Mouse (Mus musculus) lung, adult 18-20 months (tissue): ENCODE results near the gene Trappc12.

Experiments used
- DNase-seq, 2 experiments: peaks; one replicate each; pipeline ENCODE4 v3.0.0; 2022; ENCODE audit warnings: mixed read lengths in 2 of 2

Gene Trappc12

DNA sequence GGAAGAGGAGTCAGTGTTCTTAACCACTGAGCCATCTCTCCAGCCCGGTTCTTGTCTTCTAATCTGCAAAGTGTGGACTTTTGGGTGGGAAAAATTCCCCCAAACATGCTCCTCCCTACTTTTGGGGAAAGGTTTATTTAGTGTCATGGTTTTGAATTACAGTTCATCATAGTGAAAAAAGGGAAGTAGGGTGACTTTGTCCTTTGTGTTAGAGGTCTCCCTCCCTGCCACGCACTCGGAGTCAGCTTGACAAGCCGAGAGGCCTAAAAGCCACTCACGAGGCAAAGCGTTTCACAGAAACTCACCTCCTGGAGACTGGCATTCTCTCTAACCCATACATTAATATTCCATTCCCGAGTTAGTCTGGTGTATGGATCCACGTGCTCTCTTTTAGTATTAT lies 17.6 kb downstream of the Trappc12 start:
- no peak for DNase-seq

DNA sequence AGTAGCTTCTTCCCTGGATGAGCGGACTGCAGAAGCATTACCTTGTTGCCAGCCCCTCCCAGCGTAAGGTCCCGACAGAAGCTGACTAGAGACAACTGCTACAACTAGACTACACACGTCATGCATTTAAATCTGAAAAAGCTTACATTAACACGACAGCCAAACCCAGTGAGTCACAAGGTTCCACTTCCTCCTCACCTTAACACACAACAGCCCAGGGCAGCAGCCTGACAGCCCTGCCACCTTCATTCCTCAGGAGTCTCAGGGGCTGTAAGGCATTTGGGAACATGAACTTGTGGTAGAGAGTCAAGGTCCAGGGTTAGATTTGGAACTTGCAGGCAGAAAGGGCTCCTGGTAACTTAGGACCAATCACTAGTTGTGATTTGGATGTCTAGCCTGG lies 23.2 kb downstream of the Trappc12 start:
- no peak for DNase-seq

DNA sequence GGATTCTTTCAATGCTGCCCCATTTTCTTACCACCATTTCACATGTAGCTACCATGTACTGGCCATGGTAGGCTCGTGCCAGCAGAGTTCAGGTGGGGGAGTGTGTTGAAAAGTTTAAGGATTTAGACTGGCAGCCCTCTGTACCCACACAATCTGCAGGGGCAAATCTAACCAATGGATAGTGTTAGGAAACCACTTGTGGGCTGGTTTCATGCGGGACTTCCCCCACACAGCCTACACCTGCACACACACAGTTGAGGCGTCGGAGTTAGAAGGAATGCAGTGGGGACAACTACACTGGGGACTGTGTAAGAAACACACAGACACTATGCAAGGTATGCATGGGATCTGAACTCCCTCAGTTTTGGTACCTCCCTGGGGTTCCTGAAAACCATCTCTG lies 24.1 kb downstream of the Trappc12 start:
- no peak for DNase-seq

DNA sequence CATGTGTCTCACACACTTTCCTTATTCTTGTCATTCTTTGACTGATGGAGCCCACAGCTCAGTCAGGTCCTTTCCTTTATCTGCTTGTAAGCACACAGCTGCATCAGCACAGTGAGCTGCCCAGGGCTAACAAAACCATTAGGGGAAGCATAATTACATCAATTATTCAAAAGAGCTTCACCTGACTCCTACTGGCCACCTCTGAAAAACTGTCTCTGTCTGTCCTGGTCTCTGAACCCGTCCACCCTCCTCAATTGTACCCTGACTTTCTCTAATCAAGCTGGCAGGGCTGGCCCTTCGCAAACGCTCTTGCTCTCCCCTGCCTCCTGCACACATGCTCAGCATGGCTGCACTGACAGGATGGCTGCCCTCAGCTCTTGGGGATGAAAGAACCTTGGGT lies 25.9 kb downstream of the Trappc12 start:
- DNase-seq: no peak

DNA sequence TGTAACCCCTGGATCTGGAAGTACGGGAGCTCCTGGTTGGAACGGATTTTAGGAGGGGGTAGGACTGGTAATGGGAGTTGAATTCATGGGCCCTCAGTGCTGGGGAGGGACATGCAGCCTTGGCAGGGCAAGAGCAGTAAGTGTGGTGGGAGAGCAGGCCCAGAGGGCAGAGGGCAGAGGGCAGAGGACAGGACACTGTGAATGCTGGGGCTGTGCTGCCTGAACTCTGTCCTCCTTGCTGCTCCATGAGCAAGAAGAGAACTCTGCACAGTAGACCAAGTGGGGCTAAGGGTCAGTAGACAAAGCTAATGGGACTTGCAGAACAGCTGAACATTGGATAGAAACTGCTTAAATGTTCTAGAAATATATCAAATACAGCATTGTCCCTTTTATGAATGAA lies 32.2 kb downstream of the Trappc12 start:
- no peak for DNase-seq

DNA sequence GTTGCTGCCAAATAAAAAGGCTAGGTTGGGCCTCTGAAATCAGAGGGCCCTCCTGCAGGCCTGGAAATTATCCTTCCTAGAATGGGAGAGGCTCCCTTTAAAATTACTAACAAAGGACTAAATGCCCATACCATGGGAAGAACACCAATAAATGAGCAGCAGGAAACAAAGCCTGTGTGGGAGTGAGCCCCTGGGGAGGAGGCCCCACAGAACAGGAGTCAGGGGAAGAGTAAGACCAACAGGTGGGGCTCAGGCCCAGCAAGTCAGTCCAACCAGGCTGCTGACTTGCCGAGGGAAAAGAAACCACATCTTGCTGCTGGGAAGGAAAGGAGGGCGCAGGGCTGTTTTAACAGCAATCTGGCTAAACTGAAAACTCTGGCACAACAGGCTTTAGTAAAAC lies 33.2 kb downstream of the Trappc12 start:
- DNase-seq: no peak

DNA sequence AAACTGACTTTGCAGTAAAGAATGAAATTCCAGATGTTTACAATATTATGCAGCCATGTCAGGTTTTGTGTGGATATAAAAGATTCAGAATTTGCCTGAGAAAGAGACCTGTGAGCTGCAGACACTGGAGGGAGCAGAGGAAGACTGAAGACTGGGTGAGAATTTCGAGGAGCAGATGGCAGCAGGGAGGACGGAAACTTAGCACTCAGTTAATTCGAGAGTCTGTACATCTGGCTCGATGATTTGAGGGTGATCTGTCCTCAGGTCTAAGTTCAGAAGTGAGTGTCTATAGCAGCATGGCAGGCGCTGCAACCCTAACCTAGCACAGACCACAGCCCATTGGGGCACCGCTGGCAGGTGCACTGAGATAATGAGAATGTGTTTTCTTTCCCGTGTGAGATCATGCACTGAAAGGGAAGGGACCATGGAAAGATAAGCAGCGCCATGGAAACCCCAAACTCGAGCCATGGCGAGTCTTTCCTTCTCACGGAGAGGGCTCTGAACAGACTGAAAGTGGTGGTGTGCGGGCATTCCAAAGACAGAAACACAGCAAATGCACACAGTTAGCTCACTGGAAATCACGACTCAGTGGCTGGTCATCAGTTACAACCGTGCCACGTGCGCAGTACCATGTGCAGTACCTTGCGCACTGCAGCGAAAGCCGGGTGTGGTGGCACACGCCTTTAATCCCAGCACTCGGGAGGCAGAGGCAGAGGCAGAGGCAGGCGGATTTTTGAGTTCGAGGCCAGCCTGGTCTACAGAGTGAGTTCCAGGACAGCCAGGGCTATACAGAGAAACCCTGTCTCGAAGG lies 35.2 kb downstream of the Trappc12 start:
- no peak for DNase-seq

DNA sequence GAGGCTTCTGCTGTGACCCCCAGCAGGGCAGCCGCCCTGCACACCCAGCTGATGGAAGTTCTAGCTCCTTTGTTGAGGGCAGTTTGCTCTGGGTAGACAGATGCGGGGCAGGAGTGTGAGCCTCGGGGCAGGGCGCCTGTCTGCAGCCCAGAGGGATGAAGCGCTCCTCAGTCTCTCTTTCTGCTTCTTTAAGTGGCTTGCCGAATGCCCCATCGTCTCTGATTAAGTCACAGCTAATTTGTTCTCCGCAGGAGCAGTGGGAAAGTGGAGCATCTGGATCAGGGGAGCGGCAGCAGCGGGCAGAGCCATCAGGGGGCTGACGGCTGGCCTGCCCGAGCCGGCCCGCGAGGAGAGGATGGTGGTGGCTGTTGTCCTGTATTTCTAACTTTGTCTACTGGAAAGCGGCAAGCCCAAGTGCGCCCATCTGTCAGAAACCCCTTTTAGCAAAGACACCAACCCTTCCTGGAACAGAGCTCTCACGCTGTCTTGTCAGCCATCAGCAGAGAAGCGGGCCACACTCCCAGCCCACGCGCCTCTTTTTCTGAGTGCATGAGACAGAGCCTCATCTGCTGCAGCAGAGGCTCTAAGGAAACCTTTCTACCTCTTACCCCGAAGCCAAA lies 39.6 kb downstream of the Trappc12 start:
- DNase-seq: no peak

DNA sequence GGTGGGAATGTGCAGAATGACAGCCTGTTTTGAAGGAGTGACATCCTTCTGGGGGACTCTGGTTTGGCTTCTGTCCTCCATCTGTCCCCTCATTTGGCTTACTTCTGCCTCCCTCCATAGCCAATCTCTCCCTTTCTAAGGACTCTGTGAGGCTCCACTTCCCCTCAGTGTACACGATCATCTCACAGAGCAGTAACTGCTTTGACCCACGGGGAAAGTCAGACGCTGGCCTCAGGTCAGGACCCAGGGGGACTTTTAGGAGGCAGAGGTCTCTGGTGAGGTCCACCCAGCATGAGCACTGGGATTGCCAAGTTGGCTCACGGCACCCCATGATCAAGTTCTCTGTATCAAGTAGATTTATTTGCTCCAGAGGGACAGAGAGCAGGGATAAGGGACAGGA lies 42.1 kb downstream of the Trappc12 start:
- DNase-seq: no peak

DNA sequence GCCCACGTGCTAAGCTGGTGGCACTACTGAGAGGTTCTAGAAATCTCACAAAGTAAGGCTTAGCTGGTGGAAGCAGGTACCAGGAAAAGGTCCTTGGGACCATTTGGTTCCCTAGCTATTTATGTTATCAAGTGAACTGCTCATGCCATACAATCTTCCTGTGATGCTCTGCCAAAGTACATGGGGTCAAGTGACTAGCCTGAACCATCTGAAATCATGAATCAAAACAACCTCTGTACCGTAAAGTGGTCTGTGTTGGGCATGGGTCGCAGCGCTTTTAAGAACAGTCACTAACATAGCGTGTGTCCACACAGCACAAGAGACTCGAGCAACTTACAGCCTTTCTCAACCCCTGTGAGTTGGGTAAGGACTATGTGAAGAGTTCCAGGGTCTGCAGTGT lies 45.1 kb downstream of the Trappc12 start:
- DNase-seq: no peak

DNA sequence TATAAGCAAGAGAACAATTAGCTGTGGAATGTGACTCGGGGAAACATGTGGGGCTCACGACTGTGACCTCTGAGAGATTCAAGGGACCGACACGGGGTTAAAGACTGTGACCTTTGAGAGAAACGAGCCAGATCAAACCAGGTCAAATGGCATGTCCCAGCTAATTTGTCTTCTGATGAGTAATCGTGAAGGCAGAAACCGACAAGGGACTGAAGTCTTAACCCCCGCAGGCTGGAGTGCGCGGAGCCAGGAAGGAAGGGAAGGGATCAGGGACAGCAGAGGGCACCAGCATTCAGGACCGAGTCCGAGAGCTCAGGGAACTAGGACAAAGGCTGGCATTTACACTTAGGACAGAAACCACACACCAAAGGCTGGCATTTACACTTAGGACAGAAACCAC lies 45.9 kb downstream of the Trappc12 start:
- DNase-seq: no peak

DNA sequence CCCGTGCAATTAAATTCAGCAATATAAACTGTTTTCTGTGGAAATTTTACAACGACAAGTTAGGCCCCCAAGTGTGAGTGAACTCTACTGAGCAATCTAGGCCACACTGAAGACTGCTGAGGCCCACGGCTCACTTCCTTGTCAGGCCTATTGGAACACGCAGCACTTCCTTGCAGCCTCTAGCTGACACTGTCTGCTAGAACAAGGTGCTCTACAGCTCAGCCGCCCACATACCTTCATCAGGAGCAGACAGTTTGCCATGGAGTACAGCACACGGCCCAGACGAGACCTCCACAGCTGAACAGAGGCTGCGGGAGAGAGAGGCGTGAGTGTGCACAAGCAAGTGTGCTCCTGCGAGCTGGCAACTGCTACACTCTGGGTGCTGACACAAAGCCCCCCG lies 49.0 kb downstream of the Trappc12 start:
- no peak for DNase-seq

DNA sequence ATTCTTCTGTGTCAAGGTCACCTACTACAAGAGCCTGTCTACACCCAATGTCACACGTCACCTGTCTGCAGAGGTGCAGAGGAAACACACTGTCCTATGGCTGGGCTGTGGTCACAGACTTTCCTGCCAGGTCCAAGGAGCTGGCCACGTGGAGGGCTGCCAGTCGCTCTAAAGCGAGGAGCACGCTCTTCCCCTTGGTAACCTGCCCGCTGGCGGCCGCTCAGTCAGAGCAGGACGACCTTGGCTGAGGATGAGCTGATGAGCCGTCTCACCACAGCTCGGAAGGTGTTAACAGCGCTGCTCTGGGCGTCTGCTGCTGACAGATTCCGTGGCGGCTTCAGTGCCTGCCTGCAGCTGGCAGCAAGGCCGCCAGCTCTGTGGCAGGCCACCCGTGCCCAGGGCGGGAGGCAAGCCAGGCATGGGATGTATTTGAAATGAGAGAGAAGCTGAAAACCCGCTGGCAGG lies 49.7 kb downstream of the Trappc12 start:
- DNase-seq: no peak

DNA sequence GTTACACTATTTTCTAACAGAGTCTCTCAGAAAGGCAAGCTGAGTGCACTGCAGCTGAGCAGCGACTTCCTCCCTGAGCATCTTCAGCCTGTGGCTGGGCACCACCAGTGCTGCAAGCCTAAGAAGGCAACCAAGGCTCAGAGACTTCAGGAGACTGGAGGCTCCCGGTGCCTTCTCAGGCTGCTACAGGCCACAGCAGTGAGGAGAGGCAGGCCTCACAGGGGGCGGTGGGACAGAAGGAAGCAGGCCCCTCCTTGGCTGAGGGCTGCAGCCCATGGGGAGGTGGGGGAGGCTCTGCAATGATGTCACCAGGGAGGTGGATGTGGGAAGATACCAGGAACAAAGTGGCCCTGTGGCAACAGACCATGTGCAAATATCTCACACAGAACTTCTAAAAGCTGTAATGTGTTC lies 50.2 kb downstream of the Trappc12 start:
- DNase-seq: no peak

DNA sequence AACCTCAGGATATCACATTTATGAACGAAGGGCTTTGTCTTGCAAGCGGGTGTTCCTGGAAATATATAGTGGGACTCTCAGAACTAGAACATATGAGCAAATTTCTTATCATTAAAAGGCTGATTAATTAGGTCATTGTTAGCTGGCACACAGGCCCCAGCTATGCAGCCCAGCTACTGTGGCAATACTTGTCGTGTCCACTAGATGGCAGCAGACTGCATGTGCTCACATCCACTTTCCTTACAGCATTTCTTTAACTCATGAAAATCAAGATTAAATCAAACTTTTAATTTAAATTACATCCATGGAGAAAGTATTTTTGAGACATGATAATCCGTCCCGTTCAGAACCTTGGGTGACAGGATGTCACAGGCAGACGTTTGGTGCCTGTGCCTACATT lies 50.6 kb downstream of the Trappc12 start:
- peak; percentile 50 to 58 for DNase-seq

DNA sequence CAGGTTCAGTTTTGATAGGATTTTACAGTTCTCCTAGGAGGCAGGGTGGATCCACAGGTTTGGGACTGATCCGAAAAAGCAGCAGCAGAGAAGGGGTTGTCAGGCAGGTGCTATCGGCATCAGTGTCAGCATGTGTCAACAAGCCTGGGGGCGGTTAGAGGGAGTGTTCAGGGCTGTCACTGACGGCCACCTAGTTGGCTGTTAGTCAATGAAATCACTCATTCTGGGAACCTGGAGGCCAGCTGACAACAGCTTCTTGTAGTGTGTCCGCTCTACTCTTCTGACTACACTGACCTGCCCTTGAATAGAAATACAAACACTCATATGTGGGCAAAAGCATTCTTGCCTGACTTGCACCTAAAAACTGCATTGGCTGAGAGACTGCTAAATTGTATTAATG lies 51.2 kb downstream of the Trappc12 start:
- DNase-seq: peak in 1 of 2 experiments; percentile 12

DNA sequence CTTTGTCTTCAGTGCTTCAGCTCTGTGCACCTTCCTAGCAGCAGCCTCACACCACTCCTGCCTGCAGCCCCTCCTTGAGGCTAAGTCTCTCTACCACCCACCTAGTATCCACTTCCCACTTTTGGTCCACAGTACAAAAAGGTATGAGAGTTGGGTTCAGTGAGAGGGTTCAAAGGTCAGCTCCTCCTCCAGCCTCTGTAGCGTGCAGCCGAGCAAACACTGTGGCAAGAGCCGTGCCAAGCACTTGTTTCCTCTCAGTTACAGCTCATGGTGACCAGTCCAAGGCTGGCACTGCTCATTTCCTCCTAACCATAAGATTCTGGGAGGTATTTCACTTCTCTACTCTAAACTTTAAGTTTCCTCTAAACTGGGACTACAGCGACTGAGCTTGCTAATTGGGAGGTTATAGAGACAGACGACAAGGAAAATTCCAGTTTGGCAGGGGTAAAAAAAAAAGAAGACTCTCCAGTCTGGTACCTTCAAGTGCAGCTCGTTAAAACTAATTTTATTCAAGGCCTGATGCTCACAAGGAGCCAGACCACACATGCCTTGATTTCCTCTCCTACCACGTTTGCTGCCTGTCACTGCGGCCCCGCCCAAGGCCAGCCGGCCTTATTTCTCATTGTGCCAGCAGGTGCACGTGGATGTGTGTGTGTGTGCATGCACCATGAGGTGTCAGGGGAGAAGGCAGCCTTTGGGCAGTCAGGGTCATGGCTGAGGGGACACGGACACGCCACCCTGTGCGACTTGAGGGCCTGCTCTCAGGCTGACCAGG lies 52.3 kb downstream of the Trappc12 start:
- DNase-seq: peak; percentile 55 to 72

DNA sequence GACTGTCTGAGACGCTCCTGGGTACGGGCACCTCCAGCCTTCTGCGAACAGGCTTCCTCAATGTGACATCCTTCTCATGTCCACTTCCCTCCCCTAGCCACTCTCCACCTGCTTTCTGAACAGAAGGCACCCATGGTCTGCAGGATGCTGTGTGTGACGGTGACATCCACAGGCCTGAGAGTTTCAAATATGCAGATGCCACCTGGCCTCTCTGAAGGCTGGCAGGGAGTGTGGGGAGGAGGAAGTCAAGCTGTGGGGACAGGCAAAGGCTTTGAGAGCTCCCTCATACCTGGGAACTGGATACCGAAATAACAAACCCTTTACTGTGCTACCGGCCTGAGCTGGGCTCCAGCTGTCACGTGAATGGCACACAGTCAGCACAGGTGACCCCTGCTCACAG lies 55.5 kb downstream of the Trappc12 start:
- no peak for DNase-seq

DNA sequence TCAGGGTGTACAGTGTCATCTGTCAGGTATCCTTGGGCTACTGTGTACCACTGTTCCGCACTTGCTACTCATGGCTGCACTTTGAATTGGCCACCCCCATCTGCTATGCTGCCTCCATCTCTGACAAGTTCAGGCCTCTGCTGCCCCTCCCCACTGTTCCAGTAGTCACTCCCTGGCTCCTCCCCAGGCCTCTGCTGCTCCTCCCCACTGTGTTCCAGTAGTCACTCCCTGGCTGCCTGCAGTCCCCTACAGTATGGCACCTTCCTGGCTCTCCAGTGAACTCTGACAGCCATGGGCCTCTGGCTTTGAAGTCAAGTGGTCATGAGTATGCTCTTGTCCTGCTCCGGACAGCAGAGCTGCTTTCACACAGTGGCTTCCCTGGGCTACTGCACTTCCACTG lies 56.0 kb downstream of the Trappc12 start:
- peak; percentile 41 to 52 for DNase-seq

DNA sequence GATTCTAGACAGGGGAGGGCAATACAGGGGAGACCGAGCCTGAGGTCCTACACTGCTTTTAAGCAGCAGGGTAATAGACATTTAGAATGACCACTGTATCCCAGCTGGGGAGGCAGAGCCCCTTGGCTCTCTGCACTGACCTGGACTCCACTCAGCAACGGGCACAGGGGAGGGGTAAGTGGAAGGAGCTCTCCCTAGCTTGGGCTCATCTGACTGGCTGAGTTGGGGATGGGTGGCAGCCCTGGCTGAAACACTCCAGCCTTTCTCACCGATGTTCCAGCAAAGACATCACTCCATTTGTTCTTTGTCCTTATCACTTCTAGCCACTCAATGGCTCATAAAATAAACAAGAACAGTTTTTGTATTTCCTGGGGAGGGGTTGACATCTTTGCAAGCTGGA lies 56.5 kb downstream of the Trappc12 start:
- DNase-seq: no peak

DNA sequence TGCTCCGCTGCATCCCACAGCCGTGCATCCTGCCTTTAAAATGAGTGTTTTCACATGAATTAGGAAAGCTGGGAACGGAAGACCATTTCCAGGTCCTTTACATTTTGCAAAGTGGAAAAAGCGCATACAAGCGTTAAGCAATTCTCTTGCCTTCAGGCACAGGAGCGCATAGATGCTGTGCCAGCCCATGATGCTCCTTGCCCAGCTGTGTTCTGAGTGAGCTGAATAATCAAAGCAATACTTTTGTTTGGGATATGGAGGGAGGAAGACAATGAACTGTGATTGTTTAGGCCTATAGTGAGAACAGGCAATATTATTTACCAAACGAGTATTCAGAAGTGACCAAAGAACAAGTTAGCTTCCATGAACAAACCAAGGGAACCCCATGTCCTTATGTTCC lies 59.5 kb downstream of the Trappc12 start:
- no peak for DNase-seq

DNA sequence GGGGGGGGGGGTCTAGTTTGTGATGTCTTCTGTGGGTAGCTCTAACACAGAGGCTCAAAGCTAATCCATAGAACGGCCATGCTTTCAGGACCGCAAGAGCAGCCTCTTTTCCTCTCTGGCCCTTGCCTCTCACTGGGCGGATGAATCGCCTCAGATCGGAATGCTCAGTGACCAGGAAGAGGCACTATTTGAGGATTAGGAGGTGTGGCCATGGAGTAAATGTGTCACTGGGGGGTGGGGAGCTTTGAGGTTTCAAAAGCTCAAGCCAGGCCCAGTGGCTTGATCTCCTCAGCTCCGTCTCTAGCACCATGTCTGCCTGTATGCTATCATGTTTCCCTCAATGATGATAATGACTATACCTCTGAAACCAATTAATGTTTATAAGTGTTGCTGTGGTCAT lies 61.3 kb downstream of the Trappc12 start:
- no peak for DNase-seq

DNA sequence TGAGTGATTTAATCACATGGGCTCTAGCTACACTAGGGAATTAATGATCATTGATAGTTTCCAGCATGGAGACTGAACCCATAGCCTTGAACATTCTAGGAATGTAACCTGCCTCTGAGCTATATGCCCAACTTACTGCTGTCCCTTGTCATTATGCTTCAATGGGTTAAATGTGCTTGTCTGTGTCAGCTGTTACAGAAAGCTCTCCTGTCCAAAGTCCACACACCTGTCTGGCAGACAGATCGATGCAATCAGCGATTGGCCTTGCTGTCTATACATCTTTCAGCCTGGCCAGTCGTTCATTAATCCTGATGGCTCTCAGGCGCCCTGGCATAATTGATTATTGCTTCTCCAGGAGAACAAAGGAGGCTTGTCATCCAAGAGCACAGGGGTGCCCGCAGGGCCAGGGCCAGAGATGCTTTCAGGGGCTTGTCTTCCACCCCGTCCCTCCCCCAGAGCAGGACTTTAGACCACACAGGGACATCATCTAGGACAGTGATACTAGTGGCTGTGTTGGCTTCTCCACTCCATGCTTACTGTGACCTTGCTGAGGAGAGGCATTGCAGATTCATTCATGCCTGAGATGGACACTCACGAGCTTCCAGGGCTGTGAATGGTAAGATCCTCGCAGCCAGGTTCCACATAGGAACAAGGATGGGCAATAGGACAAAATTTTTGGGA lies 63.9 kb downstream of the Trappc12 start:
- no peak for DNase-seq
